Mouse (Mus musculus) lung, embryonic 15.5 days (tissue): ENCODE results near the gene Icam5. TPM values are rescaled to one million over a fixed set of nuclear protein-coding genes. Genes with fewer than 3 reads are reported as not detected.
"Not testable (repeated sequence)": the region's sequence is repeated elsewhere in the genome, so short reads cannot be mapped to it uniquely, and the experiment has no call there.

ENCODE experiments used
- ATAC-seq: fragments of 200-750 bp; cut with Nextera tagmentation; 2 replicates; pipeline ENCODE4 v1.8.0; 2017; ENCODE audit warnings: moderate number of reproducible peaks, borderline replicate concordance; ENCODE audit not compliant: low FRiP score, low TSS enrichment; ENCODE audit errors: extremely low read depth
- H3K27ac ChIP-seq: fragments of 300-500 bp; sonication (generic); 2 replicates; pipeline ENCODE4 v1.5.1; 2015; ENCODE audit warnings: moderate library complexity, mild to moderate bottlenecking, inconsistent platforms
- H3K27me3 ChIP-seq: fragments of 300-500 bp; sonication (generic); 2 replicates; pipeline ENCODE4 v1.6.1; 2015; ENCODE audit warnings: inconsistent platforms
- H3K36me3 ChIP-seq: fragments of 300-500 bp; sonication (generic); 2 replicates; pipeline ENCODE4 v1.6.1; 2015; ENCODE audit warnings: inconsistent platforms
- H3K4me1 ChIP-seq: fragments of 300-500 bp; sonication (generic); 2 replicates; pipeline ENCODE4 v1.6.1; 2015; ENCODE audit warnings: inconsistent platforms
- H3K4me2 ChIP-seq: fragments of 300-500 bp; sonication (generic); 2 replicates; pipeline ENCODE4 v1.6.1; 2015; ENCODE audit warnings: inconsistent platforms, mild to moderate bottlenecking, moderate library complexity
- H3K4me3 ChIP-seq: fragments of 300-500 bp; sonication (generic); 2 replicates; pipeline ENCODE4 v1.5.1; 2015; ENCODE audit warnings: mild to moderate bottlenecking, inconsistent platforms
- H3K9ac ChIP-seq: fragments of 300-500 bp; sonication (generic); 2 replicates; pipeline ENCODE4 v1.6.1; 2015; ENCODE audit warnings: inconsistent platforms
- H3K9me3 ChIP-seq: fragments of 300-500 bp; sonication (generic); 2 replicates; pipeline ENCODE4 v1.6.1; 2016; ENCODE audit warnings: inconsistent platforms
- WGBS: fragments of 180-500 bp; shearing (Covaris S2); methylation state at CpG from one replicate; pipeline ENCODE4 v1.1.7; 2015; 5-methylcytosine and 5-hydroxymethylcytosine counted together
- polyA plus RNA-seq: library from polyadenylated mRNA; unstranded; fragments of >200 nt; fragmentation: Nextera tagmentation; extraction: Ambion mirVana; gene quantifications from 2 replicates; pipeline ENCODE4 v1.2.1, GENCODE M21; 2015

Gene Icam5
- polyA plus RNA-seq, 1 experiment from 2014 or later = 0.17 TPM

- no peaks in the 10 kb centered on the region for H3K9me3 ChIP-seq
- H3K4me3 ChIP-seq = no peak overlapping the region
- H3K9ac ChIP-seq = no peak overlapping the region
- peaks cover 19% of the 10 kb centered on the region for H3K36me3 ChIP-seq
- H3K27ac ChIP-seq = no peak overlapping the region
- WGBS = 45% methylated on average over 6 of the region's 6 CpGs
- H3K27me3 ChIP-seq = no peaks in the 10 kb centered on the region
- peaks cover 19% of the 10 kb centered on the region for H3K4me1 ChIP-seq
- no peak overlapping the region for H3K4me2 ChIP-seq
- ATAC-seq = no peak
Measured at GRCm38 (mm10) chr9:21001651-21002200, 30.1 kb upstream of the Icam5 start.

- peak; percentile 5; the same call in 1 of the 2 replicates for ATAC-seq
- peaks cover 24% of the 10 kb centered on the region for H3K36me3 ChIP-seq
- H3K4me3 ChIP-seq = peak overlapping the region; percentile 69
- peak overlapping the region; percentile 88 for H3K4me2 ChIP-seq
- peak overlapping the region; percentile 72 for H3K27ac ChIP-seq
- peaks cover 19% of the 10 kb centered on the region for H3K4me1 ChIP-seq
- no peaks in the 10 kb centered on the region for H3K27me3 ChIP-seq
- 8% methylated on average over 7 of the region's 7 CpGs for WGBS
- no peaks in the 10 kb centered on the region for H3K9me3 ChIP-seq
- H3K9ac ChIP-seq = peak overlapping the region; percentile 62
Measured at GRCm38 (mm10) chr9:21002270-21002626, 29.6 kb upstream of the Icam5 start.

GRCm38 (mm10) chr9:21002627-21003551 is 29.0 kb upstream of the Icam5 start, which contains the start of gene Mrpl4:
TSS of gene Mrpl4 (plus strand) at chr9:21002738.
- H3K4me3 ChIP-seq = peak within 1 kb of the TSS; percentile 69
- peak; percentile 75 for ATAC-seq
- peaks cover 19% of the 10 kb centered on the region for H3K4me1 ChIP-seq
- under 1% methylated on average over 72 of the region's 72 CpGs for WGBS
- no peaks in the 10 kb centered on the region for H3K9me3 ChIP-seq
- peaks cover 31% of the 10 kb centered on the region for H3K36me3 ChIP-seq
- peak within 1 kb of the TSS; percentile 88 for H3K4me2 ChIP-seq
- peak within 1 kb of the TSS; percentile 62 for H3K9ac ChIP-seq
- no peaks in the 10 kb centered on the region for H3K27me3 ChIP-seq
- peak within 1 kb of the TSS; percentile 72 for H3K27ac ChIP-seq

- H3K4me3 ChIP-seq = no peak overlapping the region
- ATAC-seq = no peak
- H3K36me3 ChIP-seq = peaks cover 44% of the 10 kb centered on the region
- no peak overlapping the region for H3K4me2 ChIP-seq
- 93% methylated on average over 10 of the region's 10 CpGs for WGBS
- H3K27ac ChIP-seq = no peak overlapping the region
- no peak overlapping the region for H3K9ac ChIP-seq
- H3K4me1 ChIP-seq = peaks cover 23% of the 10 kb centered on the region
- no peaks in the 10 kb centered on the region for H3K9me3 ChIP-seq
- H3K27me3 ChIP-seq = no peaks in the 10 kb centered on the region
Measured at GRCm38 (mm10) chr9:21007313-21007952, 24.4 kb upstream of the Icam5 start.

GRCm38 (mm10) chr9:21008007-21008406 is 23.9 kb upstream of the Icam5 start:
- no peaks in the 10 kb centered on the region for H3K9me3 ChIP-seq
- H3K4me3 ChIP-seq = no peak overlapping the region
- WGBS = 79% methylated on average over 7 of the region's 7 CpGs
- no peak overlapping the region for H3K9ac ChIP-seq
- H3K4me1 ChIP-seq = peaks cover 26% of the 10 kb centered on the region
- no peak overlapping the region for H3K27ac ChIP-seq
- H3K4me2 ChIP-seq = no peak overlapping the region
- no peak for ATAC-seq
- H3K27me3 ChIP-seq = no peaks in the 10 kb centered on the region
- H3K36me3 ChIP-seq = peaks cover 44% of the 10 kb centered on the region

GRCm38 (mm10) chr9:21010362-21010761 is 21.5 kb upstream of the Icam5 start:
- Histone ChIP-seq H3K9ac (no peak overlapping the region), H3K27ac (no peak overlapping the region), H3K36me3 (peaks cover 36% of the 10 kb centered on the region), H3K4me2 (no peak overlapping the region), H3K9me3 (no peaks in the 10 kb centered on the region), H3K4me3 (no peak overlapping the region), H3K4me1 (peaks cover 29% of the 10 kb centered on the region), H3K27me3 (peaks cover under 1% of the 10 kb centered on the region; the same call in 1 of the 2 replicates)
- WGBS = 29% methylated on average over 2 of the region's 2 CpGs
- ATAC-seq = no peak

- H3K4me3 ChIP-seq, H3K9me3 ChIP-seq, ATAC-seq, H3K27me3 ChIP-seq, H3K4me2 ChIP-seq, H3K9ac ChIP-seq: not testable (repeated sequence)
- WGBS = 62% methylated on average over 9 of the region's 9 CpGs
- peaks cover 35% of the 10 kb centered on the region for H3K4me1 ChIP-seq
- peak overlapping the region; percentile 79; the same call in 1 of the 2 replicates for H3K27ac ChIP-seq
- H3K36me3 ChIP-seq = peaks cover 29% of the 10 kb centered on the region
Measured at GRCm38 (mm10) chr9:21010939-21011541, 20.8 kb upstream of the Icam5 start.

GRCm38 (mm10) chr9:21011846-21012312 is 20.0 kb upstream of the Icam5 start:
- no peaks in the 10 kb centered on the region for H3K9me3 ChIP-seq
- H3K36me3 ChIP-seq = peaks cover 23% of the 10 kb centered on the region
- peak overlapping the region; percentile 79 for H3K27ac ChIP-seq
- H3K4me1 ChIP-seq = peaks cover 42% of the 10 kb centered on the region
- H3K27me3 ChIP-seq = peaks cover 13% of the 10 kb centered on the region
- no peak overlapping the region for H3K4me3 ChIP-seq
- 24% methylated on average over 5 of the region's 5 CpGs for WGBS
- peak; percentile 36; the same call in 1 of the 2 replicates for ATAC-seq
- H3K4me2 ChIP-seq = peak overlapping the region; percentile 1; the same call in 1 of the 2 replicates
- H3K9ac ChIP-seq = no peak overlapping the region

GRCm38 (mm10) chr9:21012368-21012767 is 19.5 kb upstream of the Icam5 start:
- Histone ChIP-seq H3K27ac (peak overlapping the region; percentile 79), H3K4me2 (peak overlapping the region; percentile 1; the same call in 1 of the 2 replicates), H3K4me1 (peaks cover 46% of the 10 kb centered on the region), H3K9ac (no peak overlapping the region), H3K36me3 (peaks cover 18% of the 10 kb centered on the region), H3K4me3 (no peak overlapping the region), H3K27me3 (peaks cover 18% of the 10 kb centered on the region), H3K9me3 (no peaks in the 10 kb centered on the region)
- 31% methylated on average over 1 of the region's 1 CpGs for WGBS
- no peak for ATAC-seq

- Histone ChIP-seq H3K27me3 (peaks cover 18% of the 10 kb centered on the region), H3K4me3 (peak overlapping the region; percentile 50), H3K36me3 (no peaks in the 10 kb centered on the region), H3K27ac (peak overlapping the region; percentile 55), H3K4me2 (peak overlapping the region; percentile 77), H3K9ac (peak overlapping the region; percentile 21; the same call in 1 of the 2 replicates), H3K9me3 (no peaks in the 10 kb centered on the region), H3K4me1 (peaks cover 50% of the 10 kb centered on the region)
- ATAC-seq = peak; percentile 65; the same call in 1 of the 2 replicates
- WGBS = 4% methylated on average over 29 of the region's 29 CpGs
Measured at GRCm38 (mm10) chr9:21014691-21015570, 16.9 kb upstream of the Icam5 start.
